Mouse (Mus musculus): ENCODE measurements around the gene Vps45. TPM values are rescaled to one million over a fixed set of nuclear protein-coding genes. Genes with fewer than 3 reads are reported as not detected.

Gene Vps45
- total RNA-seq (2021), result 10 to 100 TPM; 24.5 to 32.6 TPM
- long read RNA-seq, experiment 1, partial matches to known transcripts, result 1 of 6 reads
- long read RNA-seq, experiment 1, other reads (novel, unspliced or antisense), result 2 of 6 reads
- long read RNA-seq, experiment 2, transcript Vps45-201 (15 exons, 2,637 nt), result major isoform, 6 of 7 reads
- long read RNA-seq, experiment 2, partial matches to known transcripts, result 0 of 7 reads
- long read RNA-seq, experiment 2, other reads (novel, unspliced or antisense), result 1 of 7 reads

- DNase-seq (ENCODE audit: low spot score in 2 of 2), result peak; percentile 41 to 59
Observed at GRCm38 (mm10) chr3:96058231-96058896, at the start of gene Vps45. TSS of gene Vps45 (minus strand) at chr3:96058466.

DNA sequence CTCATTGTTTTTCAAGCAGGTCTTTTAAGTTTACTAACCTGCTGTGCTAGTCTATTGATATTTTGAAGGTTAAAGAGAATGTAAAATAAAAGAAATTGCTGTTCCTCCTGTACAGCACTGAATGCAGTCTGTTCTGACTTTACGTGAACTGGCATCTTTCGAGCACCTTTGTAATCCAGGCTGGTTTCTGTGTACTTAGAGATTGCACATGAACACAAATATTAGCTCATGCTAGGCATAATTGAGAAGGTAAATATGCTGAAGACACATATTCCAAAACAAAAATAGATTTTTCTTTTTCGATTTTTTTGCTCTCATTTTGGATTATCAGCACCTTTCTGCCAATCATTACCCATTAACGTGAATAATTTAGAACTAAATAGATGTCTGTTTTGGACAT, 47.9 kb upstream of the Vps45 start:
- no peak for DNase-seq (ENCODE audit: low spot score in 2 of 2)

GRCm38 (mm10) chr3:96105232-96105747, 47.0 kb upstream of the Vps45 start:
- DNase-seq (ENCODE audit: low spot score in 2 of 2), result no peak

DNA sequence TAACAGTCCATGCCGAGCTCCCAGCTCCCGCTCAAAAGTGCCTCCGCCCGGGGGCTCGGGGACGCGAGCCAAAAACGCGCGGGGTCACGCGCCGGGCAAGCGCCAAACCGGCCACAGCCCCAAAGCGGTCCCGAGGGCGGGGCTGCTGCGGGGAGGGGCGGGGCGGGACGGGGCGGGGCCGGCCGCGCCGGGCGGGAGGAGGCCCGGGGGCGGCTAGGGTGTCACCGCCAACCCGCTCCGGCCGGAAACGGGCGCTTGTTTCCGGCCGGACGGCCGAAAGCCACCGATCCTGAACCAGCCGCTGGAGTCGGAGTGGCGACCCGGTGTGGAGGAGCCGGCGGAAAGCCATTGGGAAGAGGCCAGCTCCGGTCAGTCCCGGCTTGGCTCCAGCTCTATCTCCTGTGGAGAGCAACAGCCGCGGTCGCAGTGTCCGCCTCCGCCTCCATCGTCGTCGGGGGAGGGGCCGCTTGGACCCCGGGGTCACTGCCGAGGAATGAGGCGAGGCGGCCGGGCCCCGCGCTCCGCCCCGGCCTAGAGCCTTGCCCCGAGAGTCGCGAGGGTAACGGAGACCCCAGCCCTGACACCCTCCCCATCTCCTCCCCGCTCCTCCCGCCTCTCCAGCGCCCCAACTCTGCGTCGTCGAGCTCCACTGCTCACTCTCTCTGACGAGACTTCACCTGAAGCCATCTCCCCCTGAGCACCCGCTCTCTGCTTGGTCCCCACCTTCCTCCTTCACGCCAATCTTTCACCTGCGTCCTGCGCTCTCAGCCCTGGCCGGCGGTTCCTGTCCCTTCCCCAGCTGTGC, 46.2 kb upstream of the Vps45 start, which contains the start of gene Otud7b:
Gene Otud7b (plus strand): TSS at position 267 of the 805 bp plus-strand sequence.
- peak; percentile 76 to 83 for DNase-seq (ENCODE audit: low spot score in 2 of 2)

GRCm38 (mm10) chr3:96103901-96104260, 45.6 kb upstream of the Vps45 start:
- no peak for DNase-seq (ENCODE audit: low spot score in 2 of 2)

GRCm38 (mm10) chr3:96102100-96102872, 44.0 kb upstream of the Vps45 start:
- peak in 1 of 2 experiments; percentile 33 for DNase-seq (ENCODE audit: low spot score in 2 of 2)

DNA sequence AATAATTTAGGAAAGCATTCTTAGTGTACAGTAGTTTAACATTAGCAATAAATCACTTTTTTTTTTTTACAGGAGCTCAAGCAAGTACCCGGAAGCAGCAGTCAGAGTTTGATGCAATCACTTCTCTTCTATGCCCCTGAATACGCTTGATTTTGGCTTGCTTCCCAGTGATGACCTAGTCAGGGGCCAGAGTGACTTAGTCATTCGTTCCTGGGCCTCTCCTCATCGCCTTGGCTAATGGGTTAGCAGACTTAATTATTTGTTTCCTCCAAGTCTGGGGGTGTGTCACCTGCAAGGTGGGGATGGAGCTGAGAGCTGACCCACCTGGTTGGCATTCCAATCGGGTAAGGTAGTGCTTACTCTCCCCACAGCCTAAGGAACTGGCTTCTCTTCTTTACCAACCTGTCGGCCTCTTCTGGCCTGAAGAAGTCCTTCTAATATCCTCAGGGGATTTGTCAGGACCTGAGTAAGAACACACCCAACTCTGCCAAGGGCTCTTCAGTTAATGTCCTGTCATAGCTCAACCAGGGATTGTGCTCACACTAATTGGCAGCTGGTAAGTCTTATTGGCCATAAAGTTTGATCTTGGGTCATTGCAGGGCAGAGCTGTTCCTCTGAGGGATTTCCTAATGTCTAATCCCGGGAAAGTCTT, 40.5 kb upstream of the Vps45 start:
- DNase-seq (ENCODE audit: low spot score in 2 of 2), result peak in 1 of 2 experiments; percentile 31

GRCm38 (mm10) chr3:96098168-96098567, 39.9 kb upstream of the Vps45 start:
- no peak for DNase-seq (ENCODE audit: low spot score in 2 of 2)

DNA sequence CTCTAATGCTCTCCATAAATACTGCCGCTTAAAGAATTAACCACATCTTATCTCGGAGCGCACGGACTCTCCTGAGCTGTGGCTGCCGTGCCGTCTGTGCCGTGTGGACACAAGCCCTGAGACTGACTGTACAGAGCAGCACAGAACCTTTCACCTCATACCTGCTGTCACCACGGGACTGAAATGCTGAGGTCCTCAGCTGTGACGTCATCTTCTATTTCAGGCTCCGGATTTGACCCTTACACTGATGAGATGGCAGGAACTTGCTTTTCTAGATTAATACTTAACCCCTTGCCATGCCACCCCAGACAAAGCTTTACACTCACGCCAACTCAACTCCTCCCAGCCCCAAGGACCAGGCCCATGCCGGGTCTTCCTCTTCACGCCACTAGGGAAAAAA, 35.9 kb upstream of the Vps45 start:
- no peak for DNase-seq (ENCODE audit: low spot score in 2 of 2)

DNA sequence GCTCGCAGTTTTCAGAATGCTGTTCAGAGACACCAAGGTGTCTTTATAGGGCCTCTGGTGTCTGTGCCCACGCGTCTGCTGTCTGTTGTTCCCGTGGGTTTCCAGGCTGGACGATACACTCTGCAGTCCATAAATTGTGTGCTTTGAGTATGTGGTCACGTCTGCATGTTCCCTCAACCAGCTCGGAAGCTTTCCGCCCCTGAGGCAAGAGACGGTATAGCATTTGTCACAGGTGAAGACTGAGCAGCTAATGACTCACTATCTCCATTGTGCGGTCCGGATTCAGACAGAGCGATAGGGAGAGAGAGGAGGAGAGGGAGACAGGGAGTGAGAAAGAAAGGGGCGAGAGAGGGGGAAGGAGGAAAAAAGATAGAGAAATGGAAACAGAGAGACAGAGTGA, 35.2 kb upstream of the Vps45 start:
- DNase-seq (ENCODE audit: low spot score in 2 of 2), result no peak

GRCm38 (mm10) chr3:96091966-96092365, 33.7 kb upstream of the Vps45 start:
- DNase-seq (ENCODE audit: low spot score in 2 of 2), result no peak

- no peak for DNase-seq (ENCODE audit: low spot score in 2 of 2)
Observed at GRCm38 (mm10) chr3:96091146-96091545, 32.9 kb upstream of the Vps45 start.

GRCm38 (mm10) chr3:96089882-96090489, 31.7 kb upstream of the Vps45 start:
- no peak for DNase-seq (ENCODE audit: low spot score in 2 of 2)

DNA sequence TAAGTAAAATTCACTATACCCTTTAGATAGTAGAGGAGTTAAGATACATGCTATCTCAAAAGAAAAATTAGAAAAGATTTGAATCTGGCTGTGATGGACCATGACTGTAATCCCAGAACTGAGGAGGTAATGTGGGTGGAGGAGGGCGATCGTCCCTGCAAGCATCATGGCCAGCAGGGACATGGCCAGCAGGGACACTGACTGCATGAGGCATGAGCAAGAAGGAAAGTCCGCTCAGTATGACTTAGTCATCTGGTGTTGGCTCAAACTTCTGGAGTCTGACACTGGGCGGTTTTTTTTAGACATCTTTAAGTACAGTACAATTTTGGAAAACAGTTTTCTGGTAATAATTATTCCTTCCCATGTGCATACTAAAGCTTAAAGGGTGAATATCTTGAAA, 29.5 kb upstream of the Vps45 start:
- no peak for DNase-seq (ENCODE audit: low spot score in 2 of 2)

- DNase-seq (ENCODE audit: low spot score in 2 of 2), result no peak
Observed at GRCm38 (mm10) chr3:96087219-96087618, 29.0 kb upstream of the Vps45 start.

DNA sequence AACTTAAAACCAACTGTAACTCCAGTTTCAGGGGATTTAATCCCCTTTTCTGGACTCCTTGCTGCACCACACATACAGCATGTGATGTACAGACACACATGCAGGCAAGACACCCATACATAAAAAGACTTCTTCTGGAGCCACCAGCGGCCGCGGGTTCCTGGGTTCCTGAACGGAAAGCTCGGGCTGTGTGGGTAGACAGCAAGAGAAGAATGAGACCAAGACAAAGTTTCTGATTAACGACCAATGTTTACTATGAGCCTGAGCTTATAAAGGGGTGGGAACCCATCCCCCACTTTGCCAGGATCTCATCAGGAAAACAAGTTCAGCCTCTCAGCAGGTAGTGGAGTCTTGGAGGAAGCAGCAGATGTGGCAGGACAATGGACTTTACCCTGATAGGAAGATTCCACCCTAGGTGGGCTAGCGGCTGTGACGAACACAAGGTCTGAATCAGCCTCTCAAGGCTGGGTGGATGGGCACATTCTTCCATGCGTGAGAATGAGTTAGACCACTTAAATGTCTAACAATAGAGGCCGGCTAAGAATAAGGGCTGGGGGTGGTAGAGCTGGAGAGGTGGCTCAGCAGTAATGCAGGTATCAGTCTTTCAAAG, 26.0 kb upstream of the Vps45 start:
- no peak for DNase-seq (ENCODE audit: low spot score in 2 of 2)

DNA sequence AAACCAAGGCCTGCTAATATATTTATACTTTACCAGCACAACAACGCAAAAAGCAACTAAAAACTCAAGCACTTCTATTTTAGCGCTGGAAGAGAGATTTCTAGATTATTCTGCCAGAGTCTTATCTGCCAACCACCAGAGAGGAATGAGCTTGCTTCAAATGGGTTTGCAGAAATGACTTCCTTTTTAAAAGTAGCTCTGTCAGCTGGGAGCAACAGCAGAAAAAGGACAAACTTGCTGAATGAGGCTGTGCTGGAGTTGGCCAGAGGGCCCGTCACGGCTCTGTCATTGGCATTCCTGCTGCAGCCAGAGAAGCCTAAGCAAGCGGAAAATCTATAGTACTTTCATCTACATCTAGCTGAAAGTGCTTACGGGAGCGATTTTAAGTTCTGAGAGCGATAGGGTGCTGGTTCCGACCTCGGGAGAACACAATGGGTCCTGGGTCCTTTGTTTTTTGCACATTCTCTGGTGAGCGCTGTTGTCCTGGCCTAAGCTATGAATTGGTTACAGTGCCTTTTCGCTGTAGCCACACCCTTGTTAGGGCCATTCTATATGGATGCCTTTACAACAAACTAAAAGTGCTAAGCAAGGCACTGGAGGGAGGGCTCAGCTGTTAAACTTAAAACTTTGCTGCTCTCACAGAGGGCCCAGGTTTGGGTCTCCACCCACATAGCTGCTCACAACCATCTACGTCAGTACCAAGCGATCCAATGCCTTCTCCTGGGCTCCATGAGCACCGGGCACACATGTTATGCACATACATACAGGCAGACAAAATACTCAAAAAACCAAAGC, 24.6 kb upstream of the Vps45 start:
- DNase-seq (ENCODE audit: low spot score in 2 of 2), result no peak

GRCm38 (mm10) chr3:96082100-96082499, 23.8 kb upstream of the Vps45 start:
- DNase-seq (ENCODE audit: low spot score in 2 of 2), result no peak

DNA sequence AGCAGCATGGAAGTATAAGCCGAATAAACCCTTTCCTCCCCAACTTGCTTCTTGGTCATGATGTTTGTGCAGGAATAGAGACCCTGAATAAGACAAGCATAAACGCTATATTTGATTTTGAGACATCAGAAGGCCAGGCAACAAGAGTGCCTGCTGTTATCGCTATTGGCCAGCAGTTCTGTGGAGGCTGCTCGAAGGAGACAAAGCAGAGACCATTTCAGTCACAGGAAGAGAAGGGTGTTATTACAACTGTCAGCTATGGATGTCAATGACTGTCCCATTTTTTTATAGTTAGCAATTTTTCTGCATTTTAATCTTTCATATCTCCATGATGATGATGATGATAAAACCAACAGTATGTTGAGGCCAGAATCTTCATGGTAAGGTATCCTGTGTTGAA, 23.4 kb upstream of the Vps45 start:
- DNase-seq (ENCODE audit: low spot score in 2 of 2), result no peak
